Mouse (Mus musculus) mesoderm, embryonic 11.5 days (tissue): ENCODE measurements around the gene Abtb2.

Experiments
- DNase-seq: peaks from one replicate; pipeline ENCODE4 v3.0.0-alpha.2; 2012; ENCODE audit warnings: low read depth, low spot score

Abtb2 gene

GRCm38 (mm10) chr2:103584093-103584492 is 18.0 kb downstream of the Abtb2 start:
- no peak for DNase-seq

- DNase-seq = no peak
Measured at GRCm38 (mm10) chr2:103586423-103586822, 20.3 kb downstream of the Abtb2 start.

- DNase-seq = no peak
Measured at GRCm38 (mm10) chr2:103588776-103589175, 22.7 kb downstream of the Abtb2 start.

- no peak for DNase-seq
Measured at GRCm38 (mm10) chr2:103589400-103589799, 23.3 kb downstream of the Abtb2 start.

GRCm38 (mm10) chr2:103590645-103591044 is 24.5 kb downstream of the Abtb2 start:
- no peak for DNase-seq

- DNase-seq = no peak
Measured at GRCm38 (mm10) chr2:103591742-103592590, 25.9 kb downstream of the Abtb2 start.

DNA sequence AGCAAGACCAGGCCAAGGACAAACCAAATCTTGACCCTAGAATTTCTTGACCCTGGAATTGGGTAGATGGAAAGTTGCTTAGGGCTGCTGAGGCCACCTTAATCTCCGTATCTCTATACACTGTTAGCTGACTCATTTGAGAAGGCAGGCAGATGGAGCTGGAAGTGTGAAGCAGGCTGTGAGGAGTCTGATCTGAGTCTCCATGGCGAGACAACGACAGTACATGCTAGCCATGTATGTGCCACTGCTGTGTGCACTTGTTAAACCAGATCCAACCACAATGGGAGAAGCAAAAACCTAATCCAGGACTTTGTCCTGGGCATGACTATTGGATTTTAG is 26.4 kb downstream of the Abtb2 start:
- no peak for DNase-seq

GRCm38 (mm10) chr2:103594592-103595011 is 28.5 kb downstream of the Abtb2 start:
- no peak for DNase-seq

- DNase-seq = no peak
Measured at GRCm38 (mm10) chr2:103595028-103595651, 29.0 kb downstream of the Abtb2 start.

DNA sequence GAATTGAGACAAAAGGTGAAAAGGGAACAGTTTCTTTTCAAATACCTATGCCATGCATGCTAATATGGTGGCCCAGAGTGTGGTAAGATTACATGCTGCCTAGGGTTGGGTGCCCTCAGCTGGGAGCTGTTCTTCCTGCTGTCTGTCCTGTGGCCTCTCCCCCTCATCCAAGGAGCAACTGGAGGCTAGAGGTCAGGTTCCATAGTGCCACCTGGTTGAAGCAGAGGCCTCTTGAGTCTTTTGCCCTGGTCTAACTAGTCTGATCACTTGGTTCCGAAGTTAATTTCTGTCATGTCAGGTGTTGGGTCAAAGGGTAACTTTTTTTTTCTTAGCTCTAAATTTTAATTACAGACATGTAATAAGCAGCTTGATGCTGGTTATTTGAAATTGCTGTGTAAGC is 33.2 kb downstream of the Abtb2 start:
- DNase-seq = no peak

DNA sequence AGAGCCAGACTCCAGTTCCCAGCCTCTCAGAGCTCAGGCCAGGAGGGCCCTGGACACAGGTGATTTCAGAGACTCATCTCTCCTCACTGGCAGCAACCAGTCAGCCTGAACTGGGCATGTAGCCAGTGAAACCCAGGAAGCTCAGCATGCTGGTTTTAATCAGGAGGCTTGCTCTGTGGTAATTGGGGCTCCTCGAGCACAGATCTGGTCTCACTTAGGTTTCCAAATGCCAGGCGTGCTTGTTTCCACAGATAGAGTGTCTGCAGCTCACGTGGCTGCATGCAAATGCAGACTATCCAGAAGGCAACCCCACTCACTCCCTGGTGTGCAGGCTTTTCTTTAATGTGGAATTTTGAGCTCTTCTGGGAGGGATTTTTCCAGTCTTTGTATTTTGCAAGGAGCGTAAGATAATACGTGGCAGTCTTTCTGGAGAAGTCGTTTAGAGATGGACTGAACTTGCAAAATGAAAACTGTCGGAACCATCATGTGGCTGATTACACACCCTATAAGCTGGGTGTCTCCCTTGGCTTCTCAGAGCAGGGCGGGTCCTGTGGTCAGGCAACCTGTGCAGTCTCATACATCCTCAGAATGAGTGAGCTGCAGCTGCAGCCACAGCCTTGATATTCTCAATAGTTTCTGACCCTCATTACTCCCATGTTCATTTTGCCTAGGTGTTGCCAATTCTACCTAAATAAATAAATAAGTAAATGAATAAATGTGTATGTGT is 34.2 kb downstream of the Abtb2 start:
- peak; percentile 51 for DNase-seq

GRCm38 (mm10) chr2:103601126-103601525 is 35.0 kb downstream of the Abtb2 start:
- no peak for DNase-seq

DNA sequence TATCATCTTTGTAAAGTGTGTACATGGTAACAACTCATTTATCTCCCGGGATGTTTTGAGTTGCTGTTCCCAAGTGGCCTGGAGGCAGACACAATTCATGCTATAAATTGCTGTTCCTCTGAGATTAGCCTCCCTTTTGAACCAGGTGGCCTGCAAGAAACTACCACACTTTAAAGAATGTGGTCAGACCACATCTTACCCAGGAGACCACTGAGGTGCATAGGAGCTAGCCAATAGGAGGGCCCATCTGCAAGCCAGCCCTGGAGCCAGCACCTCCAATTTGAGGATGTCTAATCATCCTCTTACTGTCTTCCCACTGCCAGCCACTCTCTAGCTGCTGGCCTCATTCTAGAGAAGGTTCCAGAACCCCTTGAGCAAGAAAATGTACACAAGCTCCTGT is 35.4 kb downstream of the Abtb2 start:
- no peak for DNase-seq

- DNase-seq = no peak
Measured at GRCm38 (mm10) chr2:103603209-103603608, 37.1 kb downstream of the Abtb2 start.

DNA sequence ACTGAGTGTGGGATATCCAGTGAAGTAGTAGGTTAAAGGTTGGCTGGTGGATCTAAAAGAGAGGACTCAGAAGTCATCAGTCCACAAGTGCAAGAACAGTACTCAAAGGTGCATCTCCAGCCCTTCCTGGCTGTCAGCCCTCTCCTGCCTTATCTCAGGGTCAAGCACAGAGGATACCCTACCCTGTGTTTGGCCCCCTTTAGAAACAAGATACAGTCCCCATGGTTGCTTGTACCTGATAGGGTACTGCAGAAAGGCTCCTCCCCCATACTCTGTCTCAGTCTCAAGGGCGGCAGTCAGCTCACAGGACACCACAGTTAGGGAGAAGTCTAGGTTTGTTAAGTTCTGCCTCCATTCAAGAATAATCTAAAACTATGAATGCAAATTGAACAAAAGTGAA is 37.8 kb downstream of the Abtb2 start:
- no peak for DNase-seq

- no peak for DNase-seq
Measured at GRCm38 (mm10) chr2:103605805-103606498, 39.8 kb downstream of the Abtb2 start.

GRCm38 (mm10) chr2:103607926-103608325 is 41.8 kb downstream of the Abtb2 start:
- no peak for DNase-seq

GRCm38 (mm10) chr2:103608947-103609346 is 42.8 kb downstream of the Abtb2 start:
- no peak for DNase-seq

DNA sequence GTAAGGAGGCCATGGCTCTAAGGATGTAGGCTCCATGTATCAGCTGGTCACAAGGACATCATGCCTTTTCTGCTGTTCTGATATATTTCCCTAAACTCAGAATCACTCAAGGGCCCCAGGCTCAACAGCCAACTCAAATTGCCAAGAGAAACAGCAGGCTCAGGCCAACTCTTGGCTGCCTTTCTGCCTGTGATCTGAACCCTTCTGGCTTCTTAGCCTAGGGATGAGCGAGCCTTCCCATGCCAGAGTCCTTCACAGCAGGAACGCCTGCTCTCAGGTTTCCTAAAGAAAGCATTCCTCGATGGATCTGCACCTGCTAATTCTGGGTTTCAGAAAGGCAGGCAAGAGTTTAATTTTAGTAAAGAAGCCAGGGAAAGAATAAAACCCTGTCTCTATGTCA is 43.4 kb downstream of the Abtb2 start:
- no peak for DNase-seq

GRCm38 (mm10) chr2:103610831-103611535 is 44.9 kb downstream of the Abtb2 start:
- no peak for DNase-seq

- no peak for DNase-seq
Measured at GRCm38 (mm10) chr2:103613865-103614264, 47.8 kb downstream of the Abtb2 start.
